Mouse (Mus musculus) liver, embryonic 14.5 days (tissue): ENCODE measurements at regions not wholly inside any gene's neighbourhood (a gene's known extent, or its start where the extent isn't known, plus 50 kb on each side); places are given as distances from the start of the nearest gene placed in this dataset.

Source experiments
- CTCF ChIP-seq: IDR thresholded peaks from 2 replicates; pipeline ENCODE4 v1.5.1; 2016; ENCODE audit warnings: antibody characterized with exemption, low read depth, control low read depth
- EP300 ChIP-seq: IDR thresholded peaks from 2 replicates; pipeline ENCODE4 v1.6.1; 2016; ENCODE audit warnings: antibody characterized with exemption, low read depth

- TF ChIP-seq CTCF (no peak), EP300 (no peak)
Observed at GRCm38 (mm10) chr2:173395526-173395925, 119.2 kb upstream of the Pmepa1 start.
